Mouse (Mus musculus): ENCODE measurements around the gene Rpl23a. TPM values are rescaled to one million over a fixed set of nuclear protein-coding genes. Genes with fewer than 3 reads are reported as not detected.

The Rpl23a gene
- 1,230 and 1,275 TPM in 2 replicates for polyA plus RNA-seq (2014; fragmentation: Nextera tagmentation; extraction: Ambion mirVana)

- DNase-seq (ENCODE audit: low spot score) (peak; percentile 87), ATAC-seq (ENCODE audit: insufficient read depth, low FRiP score, low TSS enrichment) (peak; percentile 85)
- Histone ChIP-seq H3K9ac (ENCODE audit: low read length) (peak within 1 kb of the TSS; percentile 87), H3K4me2 (ENCODE audit: low read depth) (peak within 1 kb of the TSS; percentile 61), H3K36me3 (ENCODE audit: control insufficient read depth, insufficient read depth, low read length) (peaks cover 7% of the 10 kb centered on the region; the same call in 1 of the 2 replicates), H3K27me3 (ENCODE audit: control insufficient read depth, insufficient read depth, low read length) (no peaks in the 10 kb centered on the region), H3K4me1 (ENCODE audit: control insufficient read depth, insufficient read depth, low read length) (peaks cover 19% of the 10 kb centered on the region), H3K4me3 (ENCODE audit: low read depth, low read length) (peak within 1 kb of the TSS; percentile 85), H3K9me3 (ENCODE audit: control insufficient read depth, low read length) (no peaks in the 10 kb centered on the region), H3K27ac (ENCODE audit: low read depth, low read length) (peak within 1 kb of the TSS; percentile 89)
- WGBS: under 1% methylated on average over 38 of the region's 38 CpGs
These were observed at the start of gene Rpl23a for GRCm38 (mm10) chr11:78182961-78183844. Rpl23a (minus strand) TSS chr11:78183584.

GRCm38 (mm10) chr11:78231518-78231917 is 48.1 kb upstream of the Rpl23a start:
- H3K4me3 ChIP-seq (ENCODE audit: low read depth, low read length): no peak overlapping the region
- DNase-seq (ENCODE audit: low spot score): no peak
- H3K4me2 ChIP-seq (ENCODE audit: low read depth): no peak overlapping the region
- no peak overlapping the region for H3K27ac ChIP-seq (ENCODE audit: low read depth, low read length)
- no peaks in the 10 kb centered on the region for H3K27me3 ChIP-seq (ENCODE audit: control insufficient read depth, insufficient read depth, low read length)
- H3K9me3 ChIP-seq (ENCODE audit: control insufficient read depth, low read length): no peaks in the 10 kb centered on the region
- H3K4me1 ChIP-seq (ENCODE audit: control insufficient read depth, insufficient read depth, low read length): no peaks in the 10 kb centered on the region
- no peak overlapping the region for H3K9ac ChIP-seq (ENCODE audit: low read length)
- peaks cover 36% of the 10 kb centered on the region for H3K36me3 ChIP-seq (ENCODE audit: control insufficient read depth, insufficient read depth, low read length)
- WGBS: 94% methylated on average over 6 of the region's 6 CpGs
- no peak for ATAC-seq (ENCODE audit: insufficient read depth, low FRiP score, low TSS enrichment)

GRCm38 (mm10) chr11:78223586-78223985 is 40.2 kb upstream of the Rpl23a start:
- Histone ChIP-seq H3K4me2 (ENCODE audit: low read depth) (no peak overlapping the region), H3K27me3 (ENCODE audit: control insufficient read depth, insufficient read depth, low read length) (no peaks in the 10 kb centered on the region), H3K4me1 (ENCODE audit: control insufficient read depth, insufficient read depth, low read length) (no peaks in the 10 kb centered on the region), H3K9ac (ENCODE audit: low read length) (no peak overlapping the region), H3K4me3 (ENCODE audit: low read depth, low read length) (no peak overlapping the region), H3K36me3 (ENCODE audit: control insufficient read depth, insufficient read depth, low read length) (peaks cover 44% of the 10 kb centered on the region), H3K9me3 (ENCODE audit: control insufficient read depth, low read length) (no peaks in the 10 kb centered on the region), H3K27ac (ENCODE audit: low read depth, low read length) (no peak overlapping the region)
- WGBS: 90% methylated on average over 4 of the region's 4 CpGs
- DNase-seq (ENCODE audit: low spot score): no peak
- no peak for ATAC-seq (ENCODE audit: insufficient read depth, low FRiP score, low TSS enrichment)

GRCm38 (mm10) chr11:78215709-78216317 is 32.4 kb upstream of the Rpl23a start:
- ATAC-seq (ENCODE audit: insufficient read depth, low FRiP score, low TSS enrichment): no peak
- Histone ChIP-seq H3K27me3 (ENCODE audit: control insufficient read depth, insufficient read depth, low read length) (no peaks in the 10 kb centered on the region), H3K4me3 (ENCODE audit: low read depth, low read length) (no peak overlapping the region), H3K4me2 (ENCODE audit: low read depth) (no peak overlapping the region), H3K9me3 (ENCODE audit: control insufficient read depth, low read length) (no peaks in the 10 kb centered on the region), H3K36me3 (ENCODE audit: control insufficient read depth, insufficient read depth, low read length) (peaks cover 41% of the 10 kb centered on the region), H3K9ac (ENCODE audit: low read length) (no peak overlapping the region), H3K27ac (ENCODE audit: low read depth, low read length) (no peak overlapping the region), H3K4me1 (ENCODE audit: control insufficient read depth, insufficient read depth, low read length) (no peaks in the 10 kb centered on the region)
- no peak for DNase-seq (ENCODE audit: low spot score)
- WGBS: 88% methylated on average over 11 of the region's 11 CpGs

GRCm38 (mm10) chr11:78213086-78213817 is 29.9 kb upstream of the Rpl23a start:
- DNase-seq (ENCODE audit: low spot score) (no peak), ATAC-seq (ENCODE audit: insufficient read depth, low FRiP score, low TSS enrichment) (no peak)
- Histone ChIP-seq H3K36me3 (ENCODE audit: control insufficient read depth, insufficient read depth, low read length) (peaks cover 46% of the 10 kb centered on the region), H3K27ac (ENCODE audit: low read depth, low read length) (no peak overlapping the region), H3K4me2 (ENCODE audit: low read depth) (no peak overlapping the region), H3K4me1 (ENCODE audit: control insufficient read depth, insufficient read depth, low read length) (no peaks in the 10 kb centered on the region), H3K9me3 (ENCODE audit: control insufficient read depth, low read length) (no peaks in the 10 kb centered on the region), H3K9ac (ENCODE audit: low read length) (no peak overlapping the region), H3K4me3 (ENCODE audit: low read depth, low read length) (no peak overlapping the region), H3K27me3 (ENCODE audit: control insufficient read depth, insufficient read depth, low read length) (no peaks in the 10 kb centered on the region)
- WGBS: 95% methylated on average over 14 of the region's 14 CpGs

GRCm38 (mm10) chr11:78211513-78211912 is 28.1 kb upstream of the Rpl23a start:
- no peaks in the 10 kb centered on the region for H3K27me3 ChIP-seq (ENCODE audit: control insufficient read depth, insufficient read depth, low read length)
- H3K4me2 ChIP-seq (ENCODE audit: low read depth): no peak overlapping the region
- H3K4me1 ChIP-seq (ENCODE audit: control insufficient read depth, insufficient read depth, low read length): peaks cover 6% of the 10 kb centered on the region; the same call in 1 of the 2 replicates
- H3K4me3 ChIP-seq (ENCODE audit: low read depth, low read length): no peak overlapping the region
- DNase-seq (ENCODE audit: low spot score) (no peak), ATAC-seq (ENCODE audit: insufficient read depth, low FRiP score, low TSS enrichment) (no peak)
- H3K9me3 ChIP-seq (ENCODE audit: control insufficient read depth, low read length): no peaks in the 10 kb centered on the region
- H3K36me3 ChIP-seq (ENCODE audit: control insufficient read depth, insufficient read depth, low read length): peaks cover 48% of the 10 kb centered on the region
- no peak overlapping the region for H3K27ac ChIP-seq (ENCODE audit: low read depth, low read length)
- no peak overlapping the region for H3K9ac ChIP-seq (ENCODE audit: low read length)
- 86% methylated on average over 5 of the region's 5 CpGs for WGBS

GRCm38 (mm10) chr11:78210615-78211014 is 27.2 kb upstream of the Rpl23a start:
- H3K27me3 ChIP-seq (ENCODE audit: control insufficient read depth, insufficient read depth, low read length): no peaks in the 10 kb centered on the region
- H3K9me3 ChIP-seq (ENCODE audit: control insufficient read depth, low read length): no peaks in the 10 kb centered on the region
- no peak overlapping the region for H3K27ac ChIP-seq (ENCODE audit: low read depth, low read length)
- ATAC-seq (ENCODE audit: insufficient read depth, low FRiP score, low TSS enrichment): no peak
- WGBS: 70% methylated on average over 7 of the region's 7 CpGs
- H3K4me2 ChIP-seq (ENCODE audit: low read depth): no peak overlapping the region
- no peak overlapping the region for H3K4me3 ChIP-seq (ENCODE audit: low read depth, low read length)
- DNase-seq (ENCODE audit: low spot score): no peak
- H3K36me3 ChIP-seq (ENCODE audit: control insufficient read depth, insufficient read depth, low read length): peaks cover 43% of the 10 kb centered on the region
- H3K9ac ChIP-seq (ENCODE audit: low read length): no peak overlapping the region
- peaks cover 15% of the 10 kb centered on the region for H3K4me1 ChIP-seq (ENCODE audit: control insufficient read depth, insufficient read depth, low read length)

- no peak overlapping the region for H3K9ac ChIP-seq (ENCODE audit: low read length)
- H3K36me3 ChIP-seq (ENCODE audit: control insufficient read depth, insufficient read depth, low read length): peaks cover 42% of the 10 kb centered on the region
- DNase-seq (ENCODE audit: low spot score) (no peak), ATAC-seq (ENCODE audit: insufficient read depth, low FRiP score, low TSS enrichment) (no peak)
- H3K27ac ChIP-seq (ENCODE audit: low read depth, low read length): no peak overlapping the region
- no peaks in the 10 kb centered on the region for H3K9me3 ChIP-seq (ENCODE audit: control insufficient read depth, low read length)
- peaks cover 21% of the 10 kb centered on the region for H3K4me1 ChIP-seq (ENCODE audit: control insufficient read depth, insufficient read depth, low read length)
- WGBS: 84% methylated on average over 6 of the region's 6 CpGs
- no peak overlapping the region for H3K4me3 ChIP-seq (ENCODE audit: low read depth, low read length)
- no peaks in the 10 kb centered on the region for H3K27me3 ChIP-seq (ENCODE audit: control insufficient read depth, insufficient read depth, low read length)
- no peak overlapping the region for H3K4me2 ChIP-seq (ENCODE audit: low read depth)
These were observed 26.5 kb upstream of the Rpl23a start for GRCm38 (mm10) chr11:78209886-78210285.

Measured in neural tube, embryonic 11.5 days (tissue).